Mouse (Mus musculus) neural tube, embryonic 11.5 days (tissue): Measurements from ENCODE around the gene Ano4. TPM values are rescaled to one million over a fixed set of nuclear protein-coding genes. Genes with fewer than 3 reads are reported as not detected.

Source experiments
- ATAC-seq: fragments of 200-750 bp; cut with Nextera tagmentation; 2 replicates; pipeline ENCODE4 v1.8.0; 2017; ENCODE audit warnings: moderate number of reproducible peaks, mild to moderate bottlenecking, moderate TSS enrichment, moderate library complexity; ENCODE audit not compliant: insufficient read depth, low FRiP score, low TSS enrichment
- DNase-seq: peaks from one replicate; pipeline ENCODE4 v3.0.0-alpha.2; 2015; ENCODE audit warnings: low spot score
- H3K27ac ChIP-seq: fragments of 300-500 bp; sonication (generic); 2 replicates; pipeline ENCODE4 v1.5.1; 2014; ENCODE audit warnings: low read depth, mild to moderate bottlenecking, low read length
- H3K27me3 ChIP-seq: fragments of 300-500 bp; sonication (generic); 2 replicates; pipeline ENCODE4 v1.6.1; 2014; ENCODE audit warnings: mild to moderate bottlenecking, low read length, mixed read lengths; ENCODE audit not compliant: control insufficient read depth, insufficient read depth
- H3K36me3 ChIP-seq: fragments of 300-500 bp; sonication (generic); 2 replicates; pipeline ENCODE4 v1.6.1; 2014; ENCODE audit warnings: mild to moderate bottlenecking, low read length, moderate library complexity, mixed read lengths; ENCODE audit not compliant: control insufficient read depth, insufficient read depth
- H3K4me1 ChIP-seq: fragments of 300-500 bp; sonication (generic); 2 replicates; pipeline ENCODE4 v1.6.1; 2014; ENCODE audit warnings: low read length, mixed read lengths; ENCODE audit not compliant: control insufficient read depth, insufficient read depth
- H3K4me2 ChIP-seq: fragments of 300-500 bp; sonication (generic); 2 replicates; pipeline ENCODE4 v1.6.1; 2014; ENCODE audit warnings: low read depth, mild to moderate bottlenecking, moderate library complexity
- H3K4me3 ChIP-seq: fragments of 300-500 bp; sonication (generic); 2 replicates; pipeline ENCODE4 v1.5.1; 2014; ENCODE audit warnings: low read depth, low read length
- H3K9ac ChIP-seq: fragments of 300-500 bp; sonication (generic); 2 replicates; pipeline ENCODE4 v1.6.1; 2014; ENCODE audit warnings: mild to moderate bottlenecking, low read length
- H3K9me3 ChIP-seq: fragments of 300-500 bp; sonication (generic); 2 replicates; pipeline ENCODE4 v1.6.1; 2016; ENCODE audit warnings: low read length; ENCODE audit not compliant: control insufficient read depth
- WGBS: fragments of 180-500 bp; shearing (Covaris S2); extraction: QIAGEN DNeasy Blood & Tissue Kit; methylation state at CpG from one replicate; pipeline ENCODE4 v1.1.7; 2014; 5-methylcytosine and 5-hydroxymethylcytosine counted together
- polyA plus RNA-seq: library from polyadenylated mRNA; unstranded; fragments of >200 nt; fragmentation: Nextera tagmentation; extraction: Ambion mirVana; gene quantifications from 2 replicates; pipeline ENCODE4 v1.2.1, GENCODE M21; 2014

Gene Ano4
- polyA plus RNA-seq, 1 experiment from 2014 or later, result 1.4 TPM

DNA sequence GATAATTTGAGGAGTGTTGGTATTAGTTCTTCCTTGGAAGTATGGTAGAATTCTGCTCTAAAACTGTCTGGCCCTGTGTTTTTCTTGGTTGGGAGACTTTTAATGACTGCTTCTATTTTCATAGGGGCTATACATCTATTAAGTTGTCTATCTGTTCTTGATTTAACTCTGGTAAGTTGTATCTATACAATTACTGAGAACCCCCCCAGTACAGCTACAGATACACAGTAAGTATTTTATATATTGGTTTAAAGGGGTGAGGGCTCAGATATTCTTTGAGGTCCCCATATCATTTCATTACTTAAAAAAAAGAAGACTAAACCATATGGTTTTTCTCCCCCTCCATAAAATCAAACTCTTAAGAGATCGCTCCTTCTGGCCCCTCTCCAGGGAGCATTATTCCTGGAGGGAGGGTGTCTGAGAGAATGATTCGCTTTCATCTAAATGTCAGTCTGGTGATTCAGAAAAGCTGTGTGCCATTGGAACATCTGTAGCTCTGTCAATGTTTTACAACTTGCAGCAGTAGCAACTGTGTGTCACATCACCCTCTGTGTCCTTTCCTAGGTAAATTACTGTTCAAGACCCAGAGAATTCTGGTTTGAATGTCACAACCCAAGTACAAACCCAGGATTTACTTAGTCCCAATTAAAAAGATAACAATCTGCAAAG, 189.6 kb downstream of the Ano4 start:
- Histone ChIP-seq H3K4me3 (no peak overlapping the region), H3K9ac (no peak overlapping the region), H3K9me3 (no peaks in the 10 kb centered on the region), H3K36me3 (no peaks in the 10 kb centered on the region), H3K4me1 (no peaks in the 10 kb centered on the region), H3K4me2 (no peak overlapping the region), H3K27ac (no peak overlapping the region), H3K27me3 (no peaks in the 10 kb centered on the region)
- WGBS, result 74% methylated on average over 2 of the region's 2 CpGs
- no peak for ATAC-seq
- no peak for DNase-seq

DNA sequence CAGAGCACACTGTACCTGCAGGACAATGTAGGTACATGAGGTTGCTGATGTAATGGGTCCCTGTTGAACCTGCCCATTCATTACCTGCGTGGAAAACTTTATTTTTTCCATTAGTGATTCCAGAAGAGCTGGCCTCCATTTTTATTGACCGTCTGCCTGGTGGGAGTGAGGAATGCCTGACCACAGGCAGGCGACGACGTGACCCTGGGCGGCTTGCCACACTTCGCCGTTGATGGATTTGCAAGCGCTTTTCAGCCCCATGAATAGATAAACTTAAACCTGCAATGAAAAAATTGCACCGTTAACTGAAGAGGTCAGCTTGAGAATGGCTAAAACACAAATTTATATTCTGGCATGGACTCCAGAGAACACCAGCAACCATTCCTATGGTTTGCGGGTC, 195.4 kb downstream of the Ano4 start:
- no peak for DNase-seq
- no peaks in the 10 kb centered on the region for H3K4me1 ChIP-seq
- H3K4me3 ChIP-seq, result no peak overlapping the region
- 83% methylated on average over 11 of the region's 11 CpGs for WGBS
- no peak overlapping the region for H3K9ac ChIP-seq
- H3K27me3 ChIP-seq, result no peaks in the 10 kb centered on the region
- H3K9me3 ChIP-seq, result no peaks in the 10 kb centered on the region
- H3K4me2 ChIP-seq, result no peak overlapping the region
- no peak for ATAC-seq
- no peak overlapping the region for H3K27ac ChIP-seq
- H3K36me3 ChIP-seq, result no peaks in the 10 kb centered on the region

DNA sequence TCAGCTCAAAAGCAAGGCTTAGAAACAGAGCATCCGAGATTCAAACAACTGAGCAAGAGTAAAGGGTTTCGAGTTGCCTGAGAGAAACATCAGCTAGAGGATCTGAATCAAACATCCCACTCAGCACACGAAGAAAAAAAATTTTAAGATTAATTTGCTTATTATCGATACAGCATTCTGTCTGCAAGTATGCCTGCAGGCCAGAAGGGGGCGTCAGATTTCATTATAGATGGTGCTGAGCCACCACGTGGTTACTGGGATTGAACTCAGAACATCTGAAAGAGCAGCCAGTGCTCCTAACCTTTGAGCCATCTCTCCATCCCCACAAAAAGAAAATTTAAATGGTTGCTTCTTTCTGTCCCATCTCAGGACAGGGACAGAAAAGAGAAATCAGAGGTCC, 223.2 kb downstream of the Ano4 start:
- no peak for ATAC-seq
- H3K9ac ChIP-seq, result no peak overlapping the region
- no peak overlapping the region for H3K27ac ChIP-seq
- no peaks in the 10 kb centered on the region for H3K27me3 ChIP-seq
- no peak overlapping the region for H3K4me3 ChIP-seq
- no peaks in the 10 kb centered on the region for H3K4me1 ChIP-seq
- H3K4me2 ChIP-seq, result no peak overlapping the region
- DNase-seq, result no peak
- no peaks in the 10 kb centered on the region for H3K9me3 ChIP-seq
- no peaks in the 10 kb centered on the region for H3K36me3 ChIP-seq
- WGBS, result 57% methylated on average over 6 of the region's 6 CpGs

DNA sequence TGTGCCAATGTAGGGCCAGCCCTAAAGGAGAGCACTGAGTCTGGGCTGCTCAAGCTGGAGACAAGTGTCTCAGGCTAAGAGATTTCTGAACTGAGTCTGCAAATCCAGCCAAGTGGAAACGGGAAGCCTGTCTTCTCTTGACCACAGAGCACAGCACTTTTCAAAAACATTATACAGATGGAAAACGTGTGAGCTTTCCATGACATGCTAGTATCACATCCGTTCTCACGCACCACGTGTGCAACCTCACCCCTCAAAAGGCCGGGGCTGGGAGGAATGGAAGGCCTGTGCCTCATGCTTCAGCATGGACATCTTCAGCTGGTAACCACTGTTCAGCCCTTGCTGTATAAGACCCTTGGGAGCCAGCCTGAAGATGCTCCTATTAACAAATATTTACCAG, 230.2 kb downstream of the Ano4 start:
- WGBS, result 86% methylated on average over 6 of the region's 6 CpGs
- no peak overlapping the region for H3K4me3 ChIP-seq
- no peak overlapping the region for H3K4me2 ChIP-seq
- no peaks in the 10 kb centered on the region for H3K36me3 ChIP-seq
- H3K4me1 ChIP-seq, result no peaks in the 10 kb centered on the region
- H3K9ac ChIP-seq, result no peak overlapping the region
- no peaks in the 10 kb centered on the region for H3K9me3 ChIP-seq
- DNase-seq (no peak), ATAC-seq (no peak)
- no peaks in the 10 kb centered on the region for H3K27me3 ChIP-seq
- H3K27ac ChIP-seq, result no peak overlapping the region

DNA sequence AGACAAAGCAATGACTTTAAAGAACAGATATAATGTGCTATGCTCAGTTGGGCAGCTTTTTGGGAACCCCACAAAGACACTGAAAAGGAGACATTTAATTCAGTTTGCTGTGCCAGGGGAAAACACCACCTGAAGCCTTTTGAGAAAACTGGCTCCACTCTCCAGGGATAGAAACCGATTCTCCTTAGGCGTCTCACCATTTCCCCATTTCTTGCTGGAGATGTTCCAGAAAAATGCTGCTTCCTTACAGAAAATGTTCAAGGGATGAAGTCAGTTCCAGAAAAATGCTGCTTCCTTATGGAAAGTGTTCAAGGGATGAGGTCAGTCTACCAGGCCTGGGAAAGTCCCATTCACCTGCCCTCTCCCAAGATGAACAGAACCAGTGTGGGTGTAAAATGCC, 233.1 kb downstream of the Ano4 start:
- Histone ChIP-seq H3K4me3 (no peak overlapping the region), H3K27ac (no peak overlapping the region), H3K9me3 (no peaks in the 10 kb centered on the region), H3K9ac (no peak overlapping the region), H3K36me3 (no peaks in the 10 kb centered on the region), H3K27me3 (no peaks in the 10 kb centered on the region), H3K4me1 (no peaks in the 10 kb centered on the region), H3K4me2 (no peak overlapping the region)
- ATAC-seq (no peak), DNase-seq (no peak)
- 96% methylated on average over 2 of the region's 2 CpGs for WGBS

DNA sequence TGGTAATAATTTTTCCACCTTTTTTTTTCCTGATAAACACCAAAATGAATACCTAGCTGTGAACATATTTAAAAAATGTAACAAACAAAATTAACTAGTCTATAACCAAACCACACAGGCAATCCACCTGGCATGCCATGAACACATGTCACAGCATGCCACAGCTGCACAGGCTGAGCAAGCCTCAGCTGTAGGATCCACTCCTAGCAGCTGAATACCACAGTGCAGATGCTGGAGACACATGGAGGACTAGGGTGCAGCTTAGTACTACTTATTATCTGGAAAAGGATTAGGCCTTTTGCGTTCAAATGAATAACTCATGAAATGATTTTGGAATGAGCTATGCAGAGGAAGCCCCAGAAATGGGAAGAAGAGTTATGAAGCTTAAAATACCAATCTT, 233.6 kb downstream of the Ano4 start:
- no peak for ATAC-seq
- WGBS, result 88% methylated on average over 1 of the region's 1 CpGs
- no peak for DNase-seq
- H3K36me3 ChIP-seq, result no peaks in the 10 kb centered on the region
- no peaks in the 10 kb centered on the region for H3K27me3 ChIP-seq
- no peak overlapping the region for H3K9ac ChIP-seq
- no peaks in the 10 kb centered on the region for H3K9me3 ChIP-seq
- H3K4me1 ChIP-seq, result no peaks in the 10 kb centered on the region
- H3K4me3 ChIP-seq, result no peak overlapping the region
- H3K27ac ChIP-seq, result no peak overlapping the region
- H3K4me2 ChIP-seq, result no peak overlapping the region

DNA sequence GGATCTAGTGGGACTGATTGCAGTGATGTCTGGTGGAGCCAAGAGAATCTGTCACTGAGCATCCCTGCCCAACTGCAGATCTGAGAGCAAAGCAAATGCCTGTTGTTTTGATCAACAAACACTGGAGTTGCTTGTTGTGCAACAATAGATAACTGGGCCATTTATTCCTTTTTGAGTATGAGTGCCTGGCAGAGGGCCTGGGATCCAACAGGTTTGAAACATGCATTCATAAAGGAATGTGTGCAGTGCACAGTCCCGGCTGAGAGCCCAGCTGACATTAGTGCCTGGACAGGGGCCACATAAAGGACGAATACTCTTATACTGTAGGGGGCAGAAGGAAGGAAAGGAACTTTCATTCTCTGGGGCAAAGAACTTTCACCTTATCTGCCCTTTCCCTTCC, 241.0 kb downstream of the Ano4 start:
- Histone ChIP-seq H3K27me3 (no peaks in the 10 kb centered on the region), H3K9ac (no peak overlapping the region), H3K36me3 (no peaks in the 10 kb centered on the region), H3K9me3 (no peaks in the 10 kb centered on the region), H3K4me1 (no peaks in the 10 kb centered on the region), H3K4me2 (no peak overlapping the region), H3K4me3 (no peak overlapping the region), H3K27ac (no peak overlapping the region)
- WGBS, result 70% methylated on average over 2 of the region's 2 CpGs
- DNase-seq (no peak), ATAC-seq (no peak)

DNA sequence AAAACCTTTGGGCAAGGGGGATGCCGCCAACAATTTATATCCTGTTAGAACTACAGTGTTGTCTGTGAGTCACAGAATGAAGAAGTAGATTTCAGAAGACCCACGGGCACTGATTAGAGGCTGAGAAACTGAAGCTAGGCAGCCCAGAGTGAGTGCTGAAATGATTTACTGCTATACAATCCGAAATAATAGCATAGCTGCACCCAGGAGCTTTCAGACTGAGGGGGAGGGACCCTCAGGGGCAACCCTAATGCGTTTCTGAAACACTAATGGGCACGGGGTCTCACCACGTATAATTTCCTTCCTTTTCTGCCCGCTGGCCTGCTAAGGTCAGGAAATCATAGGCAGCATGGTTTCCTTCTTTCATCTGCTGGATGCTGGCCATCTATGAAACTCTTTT, 242.5 kb downstream of the Ano4 start:
- no peak for ATAC-seq
- 46% methylated on average over 7 of the region's 7 CpGs for WGBS
- Histone ChIP-seq H3K4me2 (no peak overlapping the region), H3K9ac (no peak overlapping the region), H3K4me3 (no peak overlapping the region), H3K9me3 (no peaks in the 10 kb centered on the region), H3K27ac (no peak overlapping the region), H3K27me3 (no peaks in the 10 kb centered on the region), H3K4me1 (no peaks in the 10 kb centered on the region), H3K36me3 (no peaks in the 10 kb centered on the region)
- peak; percentile 12 for DNase-seq

DNA sequence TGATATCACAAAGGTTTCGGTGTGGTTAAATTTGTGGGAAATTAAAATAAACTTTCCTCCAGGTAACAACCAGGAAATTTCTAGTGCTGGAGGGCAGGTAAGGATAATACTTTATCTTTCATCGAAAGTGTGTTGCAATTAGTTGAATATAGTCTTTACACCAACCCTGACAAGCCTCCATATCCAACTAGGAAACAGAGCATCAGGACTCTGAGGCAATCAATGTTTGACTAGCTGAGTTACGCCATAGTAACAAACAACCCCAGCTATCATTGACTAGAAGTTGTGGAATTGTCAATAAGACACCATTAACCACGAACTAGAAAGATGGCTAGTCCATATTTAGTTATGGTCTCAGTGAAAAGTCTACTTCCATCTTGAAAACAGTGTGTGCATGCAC, 246.4 kb downstream of the Ano4 start:
- no peaks in the 10 kb centered on the region for H3K9me3 ChIP-seq
- DNase-seq (no peak), ATAC-seq (no peak)
- H3K4me2 ChIP-seq, result no peak overlapping the region
- no peak overlapping the region for H3K9ac ChIP-seq
- H3K4me1 ChIP-seq, result no peaks in the 10 kb centered on the region
- 78% methylated on average over 4 of the region's 4 CpGs for WGBS
- H3K27ac ChIP-seq, result no peak overlapping the region
- H3K4me3 ChIP-seq, result no peak overlapping the region
- no peaks in the 10 kb centered on the region for H3K27me3 ChIP-seq
- H3K36me3 ChIP-seq, result no peaks in the 10 kb centered on the region
